Mouse (Mus musculus) liver (tissue): ENCODE measurements around the gene Robo1.

ENCODE experiments used
- DNase-seq: peaks from one replicate; pipeline ENCODE4 v3.0.0-alpha.2; 2020; ENCODE audit warnings: mixed read lengths

Robo1 gene

GRCm38 (mm10) chr16:72685604-72686479 is 377.7 kb downstream of the Robo1 start:
- no peak for DNase-seq

DNA sequence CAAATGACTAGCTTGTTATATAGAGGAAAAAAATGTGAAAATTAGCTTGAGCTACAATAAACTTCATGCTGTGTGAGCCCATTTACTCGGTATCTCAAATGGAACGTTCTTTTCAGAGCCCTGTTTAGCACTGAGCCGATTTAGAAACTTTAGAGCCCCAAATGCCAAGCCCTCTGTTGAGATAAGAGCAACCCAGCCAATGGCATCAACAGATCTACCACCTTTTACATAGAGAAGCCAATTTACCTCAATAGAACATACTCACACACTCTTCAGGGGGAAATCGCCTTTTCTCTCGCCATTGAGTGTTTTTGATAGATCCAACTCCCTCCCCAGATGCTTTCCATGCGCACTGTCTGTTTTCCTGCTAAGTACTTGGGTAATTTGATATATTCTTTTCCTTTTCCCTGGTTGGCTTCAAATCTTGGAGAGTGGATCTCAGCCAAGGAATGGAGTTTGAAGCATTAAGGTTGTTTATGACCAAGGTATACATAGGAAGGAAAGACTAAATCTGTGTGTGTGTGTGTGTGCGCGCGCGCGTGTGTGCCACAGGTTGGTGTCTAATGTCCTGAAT is 378.5 kb downstream of the Robo1 start:
- DNase-seq, result no peak

- no peak for DNase-seq
Observed at GRCm38 (mm10) chr16:72687651-72688050, 379.5 kb downstream of the Robo1 start.

DNA sequence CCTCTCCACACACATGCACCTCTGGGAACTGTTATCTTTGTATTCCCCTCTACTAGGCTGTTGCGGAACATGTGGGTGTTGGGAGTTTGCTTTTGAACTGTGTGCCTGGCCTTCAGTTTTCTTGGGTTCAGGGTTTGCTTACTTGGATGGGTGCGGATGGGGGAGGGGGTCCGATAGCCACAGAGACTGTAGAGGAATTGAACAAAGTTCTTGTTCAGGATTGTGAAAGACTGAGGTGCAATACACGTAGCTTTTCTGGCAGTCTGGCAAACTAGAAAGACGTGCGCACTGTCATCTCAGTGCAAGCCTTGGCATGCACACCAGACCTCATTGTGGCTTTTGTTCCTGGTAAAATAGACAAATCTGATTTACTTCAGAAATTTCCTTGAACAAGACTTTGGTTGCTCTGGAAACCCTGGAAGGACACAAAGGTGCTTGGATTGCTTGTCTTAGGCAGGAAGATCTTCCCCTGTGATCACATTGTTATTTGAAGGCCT is 380.1 kb downstream of the Robo1 start:
- peak; percentile 54 for DNase-seq

GRCm38 (mm10) chr16:72691909-72692308 is 383.8 kb downstream of the Robo1 start:
- DNase-seq, result no peak

- no peak for DNase-seq
Observed at GRCm38 (mm10) chr16:72693446-72694274, 385.6 kb downstream of the Robo1 start.

DNA sequence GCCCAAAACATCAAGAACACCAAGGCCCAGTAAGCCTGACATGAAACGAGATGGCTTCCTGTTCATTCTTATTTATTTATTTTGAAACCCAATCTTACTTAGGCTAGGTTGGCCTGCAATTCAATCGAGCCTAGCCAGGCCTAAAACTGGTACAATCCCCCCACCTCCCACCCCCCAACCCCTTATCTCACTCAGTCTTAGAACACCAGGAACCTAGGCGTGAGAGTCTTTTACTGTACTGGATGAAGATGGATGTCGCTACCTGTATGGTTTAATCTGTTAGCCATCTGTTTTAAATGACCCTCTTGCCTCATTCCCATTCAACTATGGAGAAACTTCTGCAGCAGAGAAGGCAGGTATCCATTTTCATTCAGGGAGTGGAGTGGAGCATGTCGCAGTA is 386.7 kb downstream of the Robo1 start:
- DNase-seq, result no peak

- DNase-seq, result no peak
Observed at GRCm38 (mm10) chr16:72699238-72700006, 391.3 kb downstream of the Robo1 start.

GRCm38 (mm10) chr16:72700297-72700696 is 392.2 kb downstream of the Robo1 start:
- DNase-seq, result no peak

DNA sequence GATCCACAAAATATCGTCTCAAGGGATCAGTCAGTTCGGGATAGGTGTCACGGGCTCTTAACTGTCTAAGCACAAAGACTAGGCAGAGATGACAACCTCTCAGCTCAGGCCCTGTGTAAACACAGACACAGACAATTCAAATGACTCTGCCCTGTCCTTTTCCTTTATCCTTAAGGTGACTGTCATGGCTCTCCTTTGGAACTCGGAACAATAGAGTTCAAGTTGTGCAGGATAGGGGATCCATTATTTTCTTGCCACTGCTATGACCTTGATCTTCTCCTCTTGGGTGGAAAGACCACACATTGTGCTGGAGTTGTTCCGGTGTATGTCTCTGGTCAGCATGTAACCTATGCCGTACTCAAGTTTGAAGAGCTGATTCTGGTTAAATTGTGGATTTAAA is 395.4 kb downstream of the Robo1 start:
- no peak for DNase-seq

GRCm38 (mm10) chr16:72705851-72706250 is 397.7 kb downstream of the Robo1 start:
- no peak for DNase-seq

DNA sequence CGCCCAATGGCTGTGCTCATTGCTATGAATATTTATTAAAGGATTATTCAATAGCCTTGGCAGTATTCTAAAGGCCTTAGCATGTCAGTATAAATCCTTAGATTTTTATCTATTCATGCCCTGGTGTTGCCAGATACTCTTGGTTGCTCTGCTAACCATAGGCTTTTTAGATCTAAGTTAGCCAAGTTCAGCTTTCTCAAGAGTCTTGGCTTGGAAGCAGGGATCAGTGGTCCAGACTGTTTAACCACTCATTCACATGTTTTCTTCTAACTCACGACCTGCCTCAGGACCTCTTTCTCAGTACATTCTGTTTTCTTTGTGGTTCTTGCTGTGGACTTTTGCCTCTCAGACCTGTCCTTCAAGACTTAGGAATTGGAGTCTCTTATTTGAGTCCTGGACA is 400.4 kb downstream of the Robo1 start:
- no peak for DNase-seq

DNA sequence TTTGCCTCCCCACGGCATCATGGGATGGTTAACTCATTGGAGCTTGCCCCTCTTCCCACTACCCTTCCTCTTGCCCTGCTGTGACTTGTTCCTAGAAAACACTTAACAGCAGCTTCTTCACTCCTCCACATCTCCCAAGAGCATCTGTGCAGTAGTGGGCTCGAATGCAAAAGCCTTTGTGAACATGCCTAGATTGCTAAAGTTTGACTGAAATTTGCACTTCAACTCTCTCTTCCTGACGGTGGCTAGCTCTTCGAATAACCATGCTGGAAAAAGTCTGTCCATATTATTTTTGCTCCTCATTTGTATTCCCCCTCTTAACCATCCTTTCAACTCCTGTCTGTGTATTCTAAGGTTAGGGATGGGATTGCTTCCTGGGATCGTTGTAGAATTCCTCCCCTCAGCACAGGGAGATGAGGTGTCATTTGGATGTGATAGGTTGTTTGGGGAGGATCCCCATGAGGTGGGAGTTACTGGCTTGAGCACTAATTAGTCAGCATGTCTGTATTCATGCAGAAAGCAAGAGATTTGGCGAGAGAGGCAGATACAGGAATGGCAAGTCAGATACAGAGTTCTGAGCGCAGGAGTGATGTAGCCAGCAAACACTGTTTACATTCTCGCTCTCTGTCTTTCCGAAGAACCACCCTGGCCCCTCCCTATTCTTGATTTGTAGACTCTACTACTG is 409.2 kb downstream of the Robo1 start:
- DNase-seq, result no peak

DNA sequence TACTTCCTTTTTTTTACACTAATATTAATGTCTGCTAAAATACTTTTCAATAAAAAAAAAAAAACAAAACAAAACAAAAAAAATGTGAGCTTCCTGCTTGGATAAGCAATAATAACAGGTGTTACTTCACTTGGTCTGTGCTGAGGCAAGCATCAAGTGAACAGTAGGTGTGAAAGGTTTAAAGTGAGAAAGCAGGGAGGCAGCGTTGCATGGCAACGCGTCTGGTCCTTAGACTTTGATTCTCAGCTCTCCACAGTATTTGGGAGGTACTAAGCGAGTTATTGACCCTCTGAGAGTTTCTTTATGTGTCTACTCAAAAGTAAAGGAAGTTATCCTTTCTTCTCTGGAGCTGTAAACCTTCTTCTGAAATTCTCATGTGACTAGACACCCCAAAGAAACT is 411.0 kb downstream of the Robo1 start:
- no peak for DNase-seq

- no peak for DNase-seq
Observed at GRCm38 (mm10) chr16:72720979-72721378, 412.9 kb downstream of the Robo1 start.

- no peak for DNase-seq
Observed at GRCm38 (mm10) chr16:72721713-72722481, 413.8 kb downstream of the Robo1 start.

DNA sequence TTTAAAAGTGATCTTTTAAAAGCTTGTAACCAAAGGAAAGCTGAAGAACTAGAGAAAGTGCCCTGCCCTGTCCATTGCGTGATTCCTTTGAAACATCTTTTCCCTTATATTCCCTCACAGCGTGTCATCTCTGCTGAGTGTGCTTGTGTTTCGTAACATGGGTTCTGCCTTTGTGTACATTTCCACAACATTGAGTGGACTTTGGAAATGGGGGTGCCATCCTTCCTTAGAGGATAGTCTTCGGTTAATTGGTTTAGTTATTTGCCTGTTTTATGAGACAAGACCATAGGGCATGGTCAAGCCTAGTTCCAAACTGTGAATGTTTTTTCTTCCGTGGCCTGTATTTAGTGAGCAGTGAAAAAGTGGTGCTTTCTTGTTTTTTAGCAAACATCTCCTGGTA is 426.1 kb downstream of the Robo1 start:
- no peak for DNase-seq

DNA sequence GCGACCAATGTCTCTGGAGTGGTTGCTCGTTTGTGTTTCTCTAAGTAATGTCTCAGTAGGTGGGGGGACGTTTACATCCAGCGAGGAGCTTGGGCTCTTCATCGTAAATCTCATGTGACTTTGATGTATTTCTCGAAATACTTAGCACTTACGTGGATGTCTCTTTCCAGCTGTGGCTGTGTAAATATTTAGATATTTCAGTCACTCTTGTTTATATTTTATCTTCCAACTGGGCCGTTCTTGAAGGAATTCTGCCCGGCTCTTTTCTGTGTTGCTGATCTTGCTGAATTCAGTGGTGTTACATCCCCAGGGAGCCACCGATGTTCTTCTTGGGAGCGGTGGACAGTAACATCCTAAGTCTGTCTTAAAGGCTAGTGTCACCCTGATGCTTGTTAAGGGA is 427.1 kb downstream of the Robo1 start:
- no peak for DNase-seq

GRCm38 (mm10) chr16:72735588-72735987 is 427.5 kb downstream of the Robo1 start:
- no peak for DNase-seq

GRCm38 (mm10) chr16:72737154-72737553 is 429.0 kb downstream of the Robo1 start:
- DNase-seq, result peak; percentile 11

DNA sequence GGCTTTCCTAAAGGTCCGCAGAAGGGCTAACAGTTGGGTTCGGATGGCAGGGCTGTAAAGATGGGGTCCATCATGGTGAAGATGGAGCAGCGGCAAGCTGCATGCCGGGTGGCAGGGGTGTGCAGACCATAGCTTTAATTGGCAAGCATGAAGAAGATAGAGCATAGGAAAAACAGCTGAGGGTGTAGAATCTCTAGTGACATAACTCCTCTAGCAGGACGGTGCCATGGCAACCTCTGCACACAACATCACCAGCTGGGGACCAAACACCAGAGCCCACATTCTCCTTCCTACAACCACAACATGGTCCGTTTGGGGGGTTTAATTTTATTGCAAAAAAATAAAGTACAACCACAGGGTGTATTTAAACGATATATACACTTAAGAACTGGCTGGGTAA is 432.1 kb downstream of the Robo1 start:
- DNase-seq, result no peak
